Mouse (Mus musculus): ENCODE results near the gene Best2. TPM values are rescaled to one million over a fixed set of nuclear protein-coding genes. Genes with fewer than 3 reads are reported as not detected.
A peak's percentile ranks its signal among the peaks of the same experiment; 100 is the strongest.

The Best2 gene
- polyA plus RNA-seq, 1 experiment = 0.03 TPM

- TF ChIP-seq GATA1 (IDR thresholded peaks at IDR 0.05; ENCODE audit: low read length) = no peak
Measured at GRCm38 (mm10) chr8:84990836-84991235, 23.5 kb downstream of the Best2 start.

GRCm38 (mm10) chr8:84990349-84990748 is 24.0 kb downstream of the Best2 start, which contains the start of gene Hook2:
TSS of gene Hook2 (plus strand) at chr8:84990603.
- TF ChIP-seq GATA1 (IDR thresholded peaks at IDR 0.05; ENCODE audit: low read length) = no peak

DNA sequence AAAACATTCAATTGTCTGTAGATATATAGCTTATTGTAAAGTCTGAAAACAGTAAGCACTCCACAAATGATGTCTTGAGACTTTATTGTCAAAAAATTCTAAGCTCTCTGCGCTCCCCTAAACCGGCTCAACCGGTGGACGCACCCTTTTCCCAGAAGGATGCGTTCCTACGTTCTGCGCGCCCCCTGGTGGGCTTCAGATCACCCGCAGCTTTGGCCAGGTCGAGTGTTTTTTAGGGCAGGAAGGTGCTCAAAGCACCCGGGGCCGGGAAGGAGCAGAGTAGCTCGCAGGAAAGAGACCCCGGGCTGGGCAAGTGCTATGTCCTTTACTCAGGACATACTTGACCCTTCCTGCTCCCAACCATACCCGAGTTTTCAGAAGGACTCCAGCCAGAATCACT is 24.5 kb downstream of the Best2 start:
- TF ChIP-seq GATA1 (IDR thresholded peaks at IDR 0.05; ENCODE audit: low read length) = no peak

- TF ChIP-seq GATA1 (IDR thresholded peaks at IDR 0.05; ENCODE audit: low read length) = no peak
Measured at GRCm38 (mm10) chr8:84989311-84989731, 25.0 kb downstream of the Best2 start.

- no peak for TF ChIP-seq GATA1 (IDR thresholded peaks at IDR 0.05; ENCODE audit: low read length)
Measured at GRCm38 (mm10) chr8:84987903-84988302, 26.4 kb downstream of the Best2 start.

DNA sequence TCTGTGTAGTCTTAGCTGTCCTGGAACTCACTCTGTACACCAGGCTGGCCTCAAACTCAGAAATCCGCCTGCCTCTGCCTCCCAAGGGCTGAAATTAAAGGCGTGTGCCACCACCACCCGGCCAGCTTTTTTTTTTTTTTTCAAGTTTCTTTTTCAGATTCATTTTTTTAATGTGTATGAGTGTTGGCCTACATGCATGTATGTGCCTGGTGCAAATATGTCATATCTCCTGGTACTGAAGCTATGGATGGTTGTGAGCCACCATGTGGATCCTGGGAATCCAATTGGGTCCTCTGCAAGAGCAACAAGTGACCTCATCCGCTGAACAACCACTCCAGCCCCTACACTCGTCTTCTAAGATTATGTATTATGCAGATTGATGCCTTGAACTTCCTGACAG is 26.9 kb downstream of the Best2 start:
- no peak for TF ChIP-seq GATA1 (IDR thresholded peaks at IDR 0.05; ENCODE audit: low read length)

- peak; percentile 90 for TF ChIP-seq GATA1 (IDR thresholded peaks at IDR 0.05; ENCODE audit: low read length)
Measured at GRCm38 (mm10) chr8:84986379-84986945, 27.9 kb downstream of the Best2 start.

- TF ChIP-seq GATA1 (IDR thresholded peaks at IDR 0.05; ENCODE audit: low read length) = no peak
Measured at GRCm38 (mm10) chr8:84985684-84986378, 28.5 kb downstream of the Best2 start.

- TF ChIP-seq GATA1 (IDR thresholded peaks at IDR 0.05; ENCODE audit: low read length) = no peak
Measured at GRCm38 (mm10) chr8:84985049-84985683, 29.2 kb downstream of the Best2 start.

DNA sequence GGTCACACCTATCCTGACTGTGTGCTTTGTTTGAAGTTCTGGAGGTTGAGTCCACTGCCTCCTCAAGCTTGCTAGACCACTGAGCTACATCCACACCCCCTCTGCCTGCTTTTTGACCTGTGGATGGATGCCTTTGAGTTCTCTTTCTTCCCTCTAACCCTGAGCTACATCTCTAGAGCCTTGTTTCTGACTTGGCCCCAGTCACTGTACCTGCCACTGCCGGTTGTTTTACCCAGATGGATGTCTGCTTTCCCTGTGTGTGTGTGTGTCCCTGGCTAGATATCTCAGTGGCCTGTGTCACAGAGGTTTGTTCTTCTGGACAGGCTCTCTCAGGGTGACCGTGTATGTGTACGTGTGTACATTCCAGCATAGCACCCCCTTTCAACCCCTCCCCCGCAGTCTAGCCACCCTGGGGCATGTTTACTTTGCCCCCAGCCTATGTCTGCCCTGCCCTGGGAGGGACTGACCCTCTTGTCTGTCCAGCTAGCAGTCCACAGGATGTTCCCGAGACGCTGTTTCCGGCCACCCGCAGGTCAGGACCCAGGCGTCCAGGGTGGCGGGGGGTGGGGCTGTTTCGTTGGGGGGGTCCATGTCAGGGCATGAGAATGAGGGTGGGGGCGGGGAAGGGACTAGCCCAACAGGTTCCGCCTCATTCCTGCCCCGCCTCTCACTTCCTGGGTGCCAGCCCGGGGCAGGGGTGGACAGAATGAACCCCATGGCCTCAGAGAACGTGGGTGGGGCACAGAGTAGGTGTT is 29.9 kb downstream of the Best2 start:
- TF ChIP-seq GATA1 (IDR thresholded peaks at IDR 0.05; ENCODE audit: low read length) = no peak

DNA sequence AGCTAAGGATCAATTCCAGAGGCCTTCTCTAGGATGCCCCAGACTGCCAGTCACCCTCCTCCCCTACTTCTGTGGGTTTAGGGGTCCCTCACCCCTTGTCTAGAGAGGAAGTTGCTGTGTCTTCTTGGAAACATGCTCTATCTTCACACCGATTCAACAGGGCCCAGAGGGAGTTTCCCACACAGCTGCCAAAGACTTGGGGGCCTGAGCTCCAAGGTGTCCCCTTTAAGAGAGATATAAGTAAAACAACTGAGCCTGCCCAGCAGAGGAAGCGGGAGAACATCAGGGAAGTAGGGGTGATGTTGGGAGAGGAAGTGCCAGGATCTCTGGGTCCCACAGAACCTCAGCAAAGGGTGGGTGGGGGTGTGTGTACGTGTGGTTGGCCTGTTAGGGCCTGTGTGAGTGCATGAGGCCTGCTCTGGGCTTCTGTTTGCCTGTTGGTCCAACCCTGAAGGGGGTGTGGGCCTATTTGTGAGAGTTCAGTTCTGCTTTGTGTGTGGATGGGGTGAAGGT is 31.8 kb downstream of the Best2 start:
- no peak for TF ChIP-seq GATA1 (IDR thresholded peaks at IDR 0.05; ENCODE audit: low read length)

DNA sequence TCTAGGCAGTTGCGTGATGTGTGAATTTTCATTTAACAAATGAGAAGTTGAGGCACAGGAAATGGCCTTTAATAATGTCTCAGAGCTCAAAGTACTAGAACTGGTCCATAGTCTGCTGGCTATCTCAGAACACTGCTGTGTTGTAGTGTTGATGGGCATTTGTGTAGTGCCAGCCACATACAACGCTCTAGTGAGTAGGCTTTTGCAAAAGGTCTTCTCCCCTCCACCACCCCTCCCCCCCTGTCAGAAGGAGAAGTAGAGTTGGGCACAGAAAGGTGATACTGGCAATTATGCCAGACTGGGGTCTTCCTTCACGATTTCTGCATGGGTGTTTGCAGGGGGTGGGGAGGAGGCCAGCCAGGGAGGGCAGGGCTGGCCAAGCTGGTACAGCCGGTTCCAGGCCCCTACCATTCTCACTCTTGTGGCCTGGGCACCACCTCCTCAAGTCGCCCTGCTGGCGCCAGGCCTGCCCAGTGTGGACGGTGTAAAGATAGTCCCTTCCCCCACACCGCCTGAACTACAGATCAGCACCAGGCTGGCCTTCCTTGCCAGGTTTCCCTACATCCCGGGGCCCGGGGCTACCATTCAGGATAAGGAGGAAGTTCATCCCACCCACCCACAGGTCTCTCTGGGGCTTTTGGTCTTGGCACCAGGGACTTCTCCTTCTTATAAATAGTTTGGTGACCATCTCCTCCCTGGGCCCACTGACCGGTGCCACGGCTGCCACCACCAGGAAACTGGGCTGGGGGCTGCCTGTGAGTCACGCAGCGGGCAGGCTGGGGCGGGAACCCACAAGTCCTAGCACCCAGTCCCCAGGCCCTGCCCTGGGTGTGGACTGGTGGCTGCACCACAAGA is 32.5 kb downstream of the Best2 start:
- TF ChIP-seq GATA1 (IDR thresholded peaks at IDR 0.05; ENCODE audit: low read length) = no peak

- no peak for TF ChIP-seq GATA1 (IDR thresholded peaks at IDR 0.05; ENCODE audit: low read length)
Measured at GRCm38 (mm10) chr8:84980622-84981358, 33.5 kb downstream of the Best2 start.
